Mouse (Mus musculus) lung, adult 2 months (tissue): ENCODE data around the gene Ccpg1os.

ENCODE experiments used
- CTCF ChIP-seq: fragments of 200-500 bp; IDR thresholded peaks from 2 replicates; pipeline ENCODE4 v1.5.1; 2011; ENCODE audit warnings: mild to moderate bottlenecking, low read length, control low read depth; ENCODE audit not compliant: insufficient read depth
- POLR2A ChIP-seq: fragments of 200-500 bp; IDR thresholded peaks from 2 replicates; pipeline ENCODE4 v1.6.1; 2011; ENCODE audit warnings: low read depth, mild to moderate bottlenecking, control low read depth, low read length, borderline replicate concordance; ENCODE audit errors: extremely low read depth

GRCm38 (mm10) chr9:73019841-73020240, 34.7 kb upstream of the Ccpg1os start:
- TF ChIP-seq POLR2A (no peak), CTCF (no peak)
